Mouse (Mus musculus): ENCODE data around the gene Slc25a29. TPM values are rescaled to one million over a fixed set of nuclear protein-coding genes. Genes with fewer than 3 reads are reported as not detected.

Gene Slc25a29
- total and polyA plus RNA-seq, 3 experiments: 1.1 to 2.0 (median 1.5) TPM

- H3K9me3 ChIP-seq (replicated peaks; ENCODE audit: low read length): no peaks in the 10 kb centered on the region
- H3K27me3 ChIP-seq (replicated peaks): no peaks in the 10 kb centered on the region
- peaks cover 91% of the 10 kb centered on the region for H3K79me2 ChIP-seq (replicated peaks; ENCODE audit: control insufficient read depth, extremely low read depth, insufficient read depth, poor library complexity, severe bottlenecking)
- no peak overlapping the region for H3K4me2 ChIP-seq (ENCODE audit: insufficient read depth, low read depth, poor library complexity, severe bottlenecking)
- H3K36me3 ChIP-seq (replicated peaks in 1 of 2; ENCODE audit: control insufficient read depth in 1 of 2, insufficient read depth in 1 of 2, low read length in 1 of 2): peaks cover 42 to 98% of the 10 kb centered on the region in 2 experiments
- H3K9ac ChIP-seq (ENCODE audit: insufficient read depth, low read depth): no peak overlapping the region
- no peak overlapping the region for H3K27ac ChIP-seq (ENCODE audit: insufficient read depth, low read depth)
- dilution Hi-C loops (cut with MboI; ENCODE audit: extremely low pct_ligation_motif_present, extremely low pct_unique_long_range_greater_than_20kb, low sequenced_read_pairs) (no loop called here), in situ Hi-C loops (cut with MboI; ENCODE audit: low pct_ligation_motif_present, low pct_unique_long_range_greater_than_20kb, low sequenced_read_pairs) (no loop called here)
- no peak for DNase-seq (ENCODE audit: extremely low read depth)
- H3K4me3 ChIP-seq (replicated peaks in 1 of 3; ENCODE audit: low read depth in 2 of 3, low read length in 2 of 3, poor library complexity in 1 of 3): no peak overlapping the region
- H3K4me1 ChIP-seq (ENCODE audit: control insufficient read depth in 1 of 2, insufficient read depth in 2 of 2): peaks cover 0 to 19% of the 10 kb centered on the region in 2 experiments; a peak in 2 of 4 replicates
- no peak for TF ChIP-seq CTCF (conservative IDR thresholded peaks at IDR 0.05 in 1 of 2, IDR thresholded peaks at IDR 0.05 in 1 of 2; ENCODE audit: low read depth in 2 of 2, low read length in 2 of 2)
- no peak for TF ChIP-seq ELF1 (IDR thresholded peaks at IDR 0.05; ENCODE audit: low read depth, low read length)
- no peak for TF ChIP-seq NRF1 (IDR thresholded peaks at IDR 0.05; ENCODE audit: low read depth, low read length)
- TF ChIP-seq MYC (IDR thresholded peaks at IDR 0.05; ENCODE audit: low read depth, low read length): no peak
- no peak for TF ChIP-seq JUND (conservative IDR thresholded peaks at IDR 0.05; ENCODE audit: low read depth, low read length)
- no peak for TF ChIP-seq GABPA (IDR thresholded peaks at IDR 0.05; ENCODE audit: insufficient replicate concordance, low read depth, low read length)
- no peak for TF ChIP-seq USF2 (conservative IDR thresholded peaks at IDR 0.05; ENCODE audit: low read depth, low read length)
- TF ChIP-seq MAFK (IDR thresholded peaks at IDR 0.05; ENCODE audit: insufficient replicate concordance, low read length): no peak
- TF ChIP-seq CHD2 (IDR thresholded peaks at IDR 0.05; ENCODE audit: low read length): no peak
- TF ChIP-seq JUN (IDR thresholded peaks at IDR 0.05; ENCODE audit: insufficient read depth, low read depth, low read length): no peak
- TF ChIP-seq POLR2A (IDR thresholded peaks at IDR 0.05; ENCODE audit: low read depth, low read length): no peak
- TF ChIP-seq SIN3A (IDR thresholded peaks at IDR 0.05; ENCODE audit: low read length): no peak
These were observed 25.4 kb downstream of the Slc25a29 start for GRCm38 (mm10) chr12:108810309-108810708.

- H3K36me3 ChIP-seq (replicated peaks in 1 of 2; ENCODE audit: control insufficient read depth in 1 of 2, insufficient read depth in 1 of 2, low read length in 1 of 2): peaks cover 37 to 95% of the 10 kb centered on the region in 2 experiments
- no peaks in the 10 kb centered on the region for H3K9me3 ChIP-seq (replicated peaks; ENCODE audit: low read length)
- no peak overlapping the region for H3K4me3 ChIP-seq (replicated peaks in 1 of 3; ENCODE audit: low read depth in 2 of 3, low read length in 2 of 3, poor library complexity in 1 of 3)
- no peaks in the 10 kb centered on the region for H3K27me3 ChIP-seq (replicated peaks)
- H3K4me2 ChIP-seq (ENCODE audit: insufficient read depth, low read depth, poor library complexity, severe bottlenecking): no peak overlapping the region
- dilution Hi-C loops (cut with MboI; ENCODE audit: extremely low pct_ligation_motif_present, extremely low pct_unique_long_range_greater_than_20kb, low sequenced_read_pairs): no loop called here
- in situ Hi-C loops (cut with MboI; ENCODE audit: low pct_ligation_motif_present, low pct_unique_long_range_greater_than_20kb, low sequenced_read_pairs): no loop called here
- no peak overlapping the region for H3K9ac ChIP-seq (ENCODE audit: insufficient read depth, low read depth)
- TF ChIP-seq IRF4 (IDR thresholded peaks at IDR 0.05; ENCODE audit: low read depth, low read length) (no peak), KAT2A (IDR thresholded peaks at IDR 0.05; ENCODE audit: insufficient replicate concordance, low read length) (no peak), TCF12 (IDR thresholded peaks at IDR 0.05; ENCODE audit: low read depth, low read length) (no peak), ELF1 (IDR thresholded peaks at IDR 0.05; ENCODE audit: low read depth, low read length) (no peak), CHD1 (IDR thresholded peaks at IDR 0.05; ENCODE audit: low read depth, low read length) (no peak), SMC3 (IDR thresholded peaks at IDR 0.05; ENCODE audit: low read depth, low read length) (no peak), POLR2A (IDR thresholded peaks at IDR 0.05; ENCODE audit: low read depth, low read length) (no peak), SIN3A (IDR thresholded peaks at IDR 0.05; ENCODE audit: low read length) (no peak), NRF1 (IDR thresholded peaks at IDR 0.05; ENCODE audit: low read depth, low read length) (no peak), NELFE (IDR thresholded peaks at IDR 0.05; ENCODE audit: low read depth, low read length) (no peak), ZKSCAN1 (IDR thresholded peaks at IDR 0.05; ENCODE audit: borderline replicate concordance, low read depth, low read length) (no peak)
- H3K79me2 ChIP-seq (replicated peaks; ENCODE audit: control insufficient read depth, extremely low read depth, insufficient read depth, poor library complexity, severe bottlenecking): peaks cover 91% of the 10 kb centered on the region
- DNase-seq (ENCODE audit: extremely low read depth): no peak
- no peak overlapping the region for H3K27ac ChIP-seq (ENCODE audit: insufficient read depth, low read depth)
- peaks cover 0 to 24% of the 10 kb centered on the region in 2 experiments; a peak in 2 of 4 replicates for H3K4me1 ChIP-seq (ENCODE audit: control insufficient read depth in 1 of 2, insufficient read depth in 2 of 2)
These were observed 25.9 kb downstream of the Slc25a29 start for GRCm38 (mm10) chr12:108809771-108810170.
